Mouse (Mus musculus) heart, postnatal 0 days (tissue): ENCODE data around the gene Npcd. TPM values are rescaled to one million over a fixed set of nuclear protein-coding genes. Genes with fewer than 3 reads are reported as not detected.

ENCODE experiments used
- ATAC-seq: fragments of 200-750 bp; cut with Nextera tagmentation; 2 replicates; pipeline ENCODE4 v1.8.0; 2017; ENCODE audit warnings: low read depth, moderate number of reproducible peaks, moderate library complexity; ENCODE audit not compliant: insufficient read depth
- DNase-seq: peaks from one replicate; pipeline ENCODE4 v3.0.0-alpha.2; 2016; ENCODE audit warnings: low spot score
- H3K27ac ChIP-seq: fragments of 300-500 bp; sonication (generic); 2 replicates; pipeline ENCODE4 v1.5.1; 2014; ENCODE audit warnings: low read depth, mild to moderate bottlenecking
- H3K27me3 ChIP-seq: fragments of 300-500 bp; sonication (generic); 2 replicates; pipeline ENCODE4 v1.6.1; 2014; ENCODE audit warnings: low read length, mixed read lengths; ENCODE audit not compliant: control insufficient read depth, insufficient read depth
- H3K36me3 ChIP-seq: fragments of 300-500 bp; sonication (generic); replicated peaks from 2 replicates; pipeline ENCODE4 v1.6.1; 2014; ENCODE audit warnings: low read length, mixed read lengths; ENCODE audit not compliant: control insufficient read depth, insufficient read depth
- H3K4me1 ChIP-seq: fragments of 300-500 bp; sonication (generic); 2 replicates; pipeline ENCODE4 v1.6.1; 2014; ENCODE audit warnings: antibody characterized with exemption; ENCODE audit not compliant: control insufficient read depth, insufficient read depth
- H3K4me2 ChIP-seq: fragments of 300-500 bp; sonication (generic); 2 replicates; pipeline ENCODE4 v1.6.1; 2014; ENCODE audit warnings: low read depth, mild to moderate bottlenecking, low read length, moderate library complexity
- H3K4me3 ChIP-seq: fragments of 300-500 bp; sonication (generic); 2 replicates; pipeline ENCODE4 v1.5.1; 2014; ENCODE audit warnings: low read depth, low read length
- H3K9ac ChIP-seq: fragments of 300-500 bp; sonication (generic); replicated peaks from 2 replicates; pipeline ENCODE4 v1.6.1; 2014; ENCODE audit warnings: low read depth, low read length, mixed read lengths
- H3K9me3 ChIP-seq: fragments of 300-500 bp; sonication (generic); replicated peaks from 2 replicates; pipeline ENCODE4 v1.6.1; 2016; ENCODE audit warnings: low read length; ENCODE audit not compliant: control insufficient read depth
- CTCF ChIP-seq: IDR thresholded peaks from 2 replicates; pipeline ENCODE4 v1.5.1; 2016; ENCODE audit warnings: antibody characterized with exemption, control low read depth, low read depth
- EP300 ChIP-seq: IDR thresholded peaks from 2 replicates; pipeline ENCODE4 v1.6.1; 2016; ENCODE audit warnings: antibody characterized with exemption, low read depth
- WGBS: fragments of 180-500 bp; shearing (Covaris S2); extraction: QIAGEN DNeasy Blood & Tissue Kit; methylation state at CpG from one replicate; pipeline ENCODE4 v1.1.7; 2014; 5-methylcytosine and 5-hydroxymethylcytosine counted together
- polyA plus RNA-seq: library from polyadenylated mRNA; unstranded; fragments of >200 nt; fragmentation: Nextera tagmentation; extraction: Ambion mirVana; gene quantifications from 2 replicates; pipeline ENCODE4 v1.2.1, GENCODE M21; 2015
- total RNA-seq: library from RNA; depleted of rRNA; stranded (reverse); fragments of >200 nt; gene quantifications from 2 replicates; pipeline ENCODE4 v1.2.3, GENCODE M21; 2014; ENCODE audit warnings: low replicate concordance; rRNA removed

The Npcd gene
- total RNA-seq = 1.9 and 8.7 TPM in 2 replicates
- polyA plus RNA-seq = not detected in 2 replicates

DNA sequence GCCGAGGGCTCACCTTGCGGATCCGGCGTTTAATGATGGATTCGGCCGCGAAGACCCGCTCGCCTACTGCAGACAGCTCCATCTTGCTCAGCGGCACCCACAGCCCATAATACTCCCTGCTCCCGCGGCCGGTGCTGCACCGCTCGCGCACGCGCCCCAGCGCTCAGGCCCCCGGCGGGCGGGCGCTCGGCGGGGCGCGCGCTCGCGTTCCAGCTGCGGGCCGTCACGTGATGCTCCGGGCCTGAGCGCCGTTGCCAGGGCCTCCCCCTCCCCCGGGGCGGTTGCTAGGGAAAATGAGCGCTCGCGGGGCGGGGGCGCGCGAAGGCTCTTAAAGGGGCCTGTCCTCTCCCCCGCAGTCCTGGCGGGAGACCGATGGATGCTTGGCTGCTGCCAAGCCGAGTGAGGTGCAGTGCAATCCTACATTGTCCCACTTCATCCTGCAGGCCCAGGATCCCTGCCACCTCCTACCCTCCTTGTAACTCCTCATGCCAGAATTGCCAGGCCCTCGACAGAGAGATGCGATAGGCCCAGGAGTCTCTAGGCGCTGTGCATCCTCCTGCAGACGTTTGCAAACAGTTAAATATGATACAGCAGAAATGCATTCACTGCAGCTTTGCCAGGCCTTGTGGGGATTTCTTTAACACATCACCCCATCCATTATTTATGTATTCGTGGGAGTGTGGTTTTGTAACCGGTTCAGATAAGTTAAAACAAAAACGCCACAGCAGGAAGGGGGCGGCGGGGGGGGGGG, at the start of gene Npcd, which contains the start of gene Cbx6:
Gene Npcd (minus strand): TSS at position 108 of the 751 bp plus-strand sequence.
Gene Cbx6 (minus strand): TSS at position 559 of the 751 bp plus-strand sequence.
- ATAC-seq (peak; percentile 90), DNase-seq (peak; percentile 94)
- Histone ChIP-seq H3K4me1 (peaks cover 12% of the 10 kb centered on the region), H3K4me3 (peak within 1 kb of the TSS; percentile 91), H3K9me3 (no peaks in the 10 kb centered on the region), H3K4me2 (peak within 1 kb of the TSS; percentile 93), H3K27me3 (no peaks in the 10 kb centered on the region), H3K9ac (peak within 1 kb of the TSS; percentile 85), H3K27ac (peak within 1 kb of the TSS; percentile 85), H3K36me3 (0 out of 2 replicates have a peak, but pooled peaks cover 3% of the 10 kb centered on the region)
- TF ChIP-seq CTCF = no peak
- TF ChIP-seq EP300 = no peak
- WGBS = 2% methylated on average over 40 of the region's 58 CpGs

DNA sequence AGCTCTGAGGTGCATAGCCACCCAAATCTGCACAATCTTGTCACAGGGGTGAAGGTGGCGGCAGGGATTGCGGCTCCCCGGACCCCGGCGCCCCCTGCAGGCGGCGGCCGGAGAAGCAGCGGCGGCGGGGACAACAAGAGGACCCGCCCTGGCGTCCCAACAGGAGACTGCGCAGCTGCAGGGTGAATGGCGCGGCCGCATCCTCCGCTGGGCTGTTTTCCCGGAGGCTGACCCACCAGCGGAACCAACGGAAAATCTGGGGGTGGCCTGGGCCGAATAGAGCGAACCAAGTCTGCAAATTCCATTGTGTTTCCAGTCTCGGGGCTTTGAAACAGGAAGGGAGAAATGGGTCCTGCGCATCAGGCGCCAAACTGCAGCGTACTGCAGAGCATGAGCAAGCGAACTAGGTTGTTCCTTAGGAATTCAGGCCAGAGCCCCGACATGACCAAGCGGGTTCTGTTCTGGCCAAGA, 49.4 kb upstream of the Npcd start:
- TF ChIP-seq EP300 (peak; percentile 77; the same call in 1 of the 2 replicates), CTCF (peak; percentile 91)
- DNase-seq (peak; percentile 90), ATAC-seq (peak; percentile 73)
- no peaks in the 10 kb centered on the region for H3K27me3 ChIP-seq
- H3K4me3 ChIP-seq = peak overlapping the region; percentile 51
- peak overlapping the region; percentile 61 for H3K4me2 ChIP-seq
- H3K36me3 ChIP-seq = no peaks in the 10 kb centered on the region
- peak overlapping the region; percentile 78 for H3K27ac ChIP-seq
- H3K9me3 ChIP-seq = no peaks in the 10 kb centered on the region
- peaks cover 14% of the 10 kb centered on the region for H3K4me1 ChIP-seq
- WGBS = under 1% methylated on average over 30 of the region's 30 CpGs
- H3K9ac ChIP-seq = no peak overlapping the region

GRCm38 (mm10) chr15:79882623-79883267, 48.7 kb upstream of the Npcd start:
- no peaks in the 10 kb centered on the region for H3K36me3 ChIP-seq
- TF ChIP-seq CTCF (no peak), EP300 (no peak)
- 30% methylated on average over 19 of the region's 19 CpGs for WGBS
- no peak overlapping the region for H3K9ac ChIP-seq
- peaks cover 14% of the 10 kb centered on the region for H3K4me1 ChIP-seq
- DNase-seq = no peak
- H3K27ac ChIP-seq = 0 out of 2 replicates have a peak overlapping the region, but pooled peaks have one; percentile 4
- no peak for ATAC-seq
- H3K4me3 ChIP-seq = peak overlapping the region; percentile 51
- no peaks in the 10 kb centered on the region for H3K9me3 ChIP-seq
- no peaks in the 10 kb centered on the region for H3K27me3 ChIP-seq
- peak overlapping the region; percentile 61 for H3K4me2 ChIP-seq

GRCm38 (mm10) chr15:79880477-79880876, 46.4 kb upstream of the Npcd start:
- Histone ChIP-seq H3K4me3 (no peak overlapping the region), H3K27ac (0 out of 2 replicates have a peak overlapping the region, but pooled peaks have one; percentile 94), H3K36me3 (no peaks in the 10 kb centered on the region), H3K9ac (no peak overlapping the region), H3K4me2 (no peak overlapping the region), H3K4me1 (peaks cover 14% of the 10 kb centered on the region), H3K9me3 (no peaks in the 10 kb centered on the region), H3K27me3 (no peaks in the 10 kb centered on the region)
- TF ChIP-seq CTCF (no peak), EP300 (no peak)
- no peak for ATAC-seq
- WGBS = 67% methylated on average over 3 of the region's 3 CpGs
- no peak for DNase-seq

DNA sequence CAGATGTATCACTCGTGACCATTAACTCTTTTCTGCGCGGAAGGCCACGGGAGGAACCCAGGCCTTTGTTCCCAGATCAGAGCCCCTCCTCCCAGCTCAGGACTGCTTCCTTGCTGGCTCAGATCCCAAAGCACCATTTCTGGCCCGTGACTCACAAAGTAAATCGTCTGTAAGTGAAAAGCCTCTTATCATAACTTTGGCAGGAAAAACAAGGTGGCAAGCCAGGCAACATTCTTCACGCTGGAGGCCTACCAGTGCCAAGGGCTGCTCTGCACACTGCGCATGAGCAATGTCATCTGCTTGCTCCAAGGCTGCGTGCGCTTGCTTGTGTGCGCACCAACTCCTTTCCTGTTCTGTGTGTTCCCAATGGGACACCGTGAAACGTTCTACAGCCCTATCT, 45.3 kb upstream of the Npcd start:
- H3K4me3 ChIP-seq = 0 out of 2 replicates have a peak overlapping the region, but pooled peaks have one; percentile 5
- 7% methylated on average over 13 of the region's 13 CpGs for WGBS
- no peak overlapping the region for H3K9ac ChIP-seq

More for the DNA sequence above, 45.3 kb upstream of the Npcd start:
- no peaks in the 10 kb centered on the region for H3K27me3 ChIP-seq
- H3K36me3 ChIP-seq = no peaks in the 10 kb centered on the region
- DNase-seq (peak; percentile 98), ATAC-seq (peak; percentile 89)
- TF ChIP-seq EP300 (peak; percentile 94), CTCF (no peak; the same call in 1 of the 2 replicates)
- H3K4me1 ChIP-seq = peaks cover 21% of the 10 kb centered on the region
- peak overlapping the region; percentile 94 for H3K27ac ChIP-seq
- no peaks in the 10 kb centered on the region for H3K9me3 ChIP-seq
- peak overlapping the region; percentile 46; the same call in 1 of the 2 replicates for H3K4me2 ChIP-seq
